Mouse (Mus musculus) T-cell, adult 2 months (primary cell): ENCODE data around the gene Prss22.

Source experiments
- DNase-seq: peaks from one replicate; pipeline ENCODE4 v3.0.0; 2022; ENCODE audit warnings: low spot score

Gene Prss22

GRCm38 (mm10) chr17:23997901-23998300 is at the start of gene Prss22:
Prss22 (minus strand) TSS chr17:23998100.
- DNase-seq, result no peak

DNA sequence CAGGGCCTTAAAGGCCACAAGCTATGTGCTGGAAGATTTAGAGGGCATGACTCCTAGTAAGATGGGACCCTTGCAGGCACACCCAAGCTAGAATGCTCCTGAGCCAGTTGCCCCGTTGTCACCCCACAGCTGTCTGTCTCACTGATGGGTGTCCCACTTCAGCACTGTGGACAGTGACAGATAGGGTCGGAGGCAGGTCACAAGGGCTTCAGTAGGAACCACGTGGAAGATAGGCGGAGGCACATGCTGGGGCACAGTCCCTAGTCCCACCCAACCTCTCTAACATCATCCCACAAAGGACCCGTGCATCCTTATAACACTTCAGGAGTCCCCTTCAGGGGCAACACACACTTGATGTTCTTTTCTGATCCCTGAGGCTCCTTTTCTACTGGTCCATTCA is 48.1 kb upstream of the Prss22 start:
- DNase-seq, result no peak

DNA sequence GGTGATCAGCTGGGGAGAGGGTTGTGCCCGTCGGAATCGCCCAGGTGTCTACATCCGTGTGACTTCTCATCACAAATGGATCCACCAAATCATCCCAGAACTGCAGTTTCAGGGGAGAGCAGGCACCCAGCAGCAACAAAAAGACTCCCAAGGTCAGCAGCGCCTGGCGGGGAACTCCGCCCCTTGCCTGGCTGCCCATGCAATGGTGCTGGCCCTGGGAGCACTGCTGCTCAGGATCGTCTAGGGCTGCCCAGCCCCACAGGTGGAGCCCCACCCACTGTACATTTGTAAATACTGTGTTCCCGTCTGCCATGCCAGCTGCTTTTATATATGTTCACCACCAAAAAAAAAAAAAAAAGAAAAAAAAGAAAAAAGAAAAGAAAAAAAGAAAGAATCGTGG is 47.7 kb upstream of the Prss22 start:
- no peak for DNase-seq

- DNase-seq, result no peak
Measured at GRCm38 (mm10) chr17:24044482-24044881, 46.6 kb upstream of the Prss22 start.

DNA sequence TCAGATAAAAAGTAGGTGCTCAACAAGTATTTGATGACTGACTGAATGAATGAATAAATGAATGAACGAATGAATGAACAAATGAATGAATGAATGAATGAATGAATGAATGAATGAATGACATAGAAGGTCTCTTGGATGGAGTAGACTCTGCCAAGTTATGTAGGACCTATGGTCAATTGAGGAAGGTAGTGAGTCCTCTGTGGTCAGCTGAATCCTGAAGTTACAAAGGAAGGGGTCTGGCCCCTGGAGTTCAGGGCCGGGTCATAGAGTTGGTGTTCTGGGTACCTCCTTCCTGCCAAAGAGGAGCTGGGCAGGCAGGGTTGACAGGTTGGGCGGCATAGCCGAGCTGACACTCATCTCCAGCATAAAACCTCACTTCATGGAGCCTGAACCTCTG is 39.9 kb upstream of the Prss22 start, which contains the start of gene Prss27:
Gene Prss27 (plus strand): TSS at position 301 of the 400 bp plus-strand sequence.
- DNase-seq, result no peak

GRCm38 (mm10) chr17:24037360-24037759 is 39.5 kb upstream of the Prss22 start:
- DNase-seq, result no peak

- DNase-seq, result no peak
Measured at GRCm38 (mm10) chr17:24036954-24037353, 39.1 kb upstream of the Prss22 start.

GRCm38 (mm10) chr17:24035087-24035486 is 37.2 kb upstream of the Prss22 start:
- DNase-seq, result no peak

DNA sequence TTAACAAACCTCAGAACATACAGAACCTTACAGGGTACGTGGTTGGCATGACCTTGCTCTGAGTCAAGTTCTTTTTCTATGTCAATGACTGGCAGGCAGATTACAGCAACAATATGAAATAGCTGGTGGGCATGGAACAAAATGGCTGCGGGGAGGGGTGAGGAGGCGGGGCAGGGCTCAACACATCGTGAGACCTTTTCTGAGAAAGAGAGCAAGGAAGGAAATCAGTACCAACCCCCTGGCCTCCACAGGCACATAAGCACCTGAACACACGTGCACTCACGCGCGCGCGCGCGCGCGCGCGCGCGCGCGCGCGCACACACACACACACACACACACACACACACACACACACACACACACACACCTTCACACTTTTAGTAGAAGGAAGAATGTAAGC is 32.7 kb upstream of the Prss22 start:
- DNase-seq, result no peak

GRCm38 (mm10) chr17:24029477-24029876 is 31.6 kb upstream of the Prss22 start:
- DNase-seq, result no peak

DNA sequence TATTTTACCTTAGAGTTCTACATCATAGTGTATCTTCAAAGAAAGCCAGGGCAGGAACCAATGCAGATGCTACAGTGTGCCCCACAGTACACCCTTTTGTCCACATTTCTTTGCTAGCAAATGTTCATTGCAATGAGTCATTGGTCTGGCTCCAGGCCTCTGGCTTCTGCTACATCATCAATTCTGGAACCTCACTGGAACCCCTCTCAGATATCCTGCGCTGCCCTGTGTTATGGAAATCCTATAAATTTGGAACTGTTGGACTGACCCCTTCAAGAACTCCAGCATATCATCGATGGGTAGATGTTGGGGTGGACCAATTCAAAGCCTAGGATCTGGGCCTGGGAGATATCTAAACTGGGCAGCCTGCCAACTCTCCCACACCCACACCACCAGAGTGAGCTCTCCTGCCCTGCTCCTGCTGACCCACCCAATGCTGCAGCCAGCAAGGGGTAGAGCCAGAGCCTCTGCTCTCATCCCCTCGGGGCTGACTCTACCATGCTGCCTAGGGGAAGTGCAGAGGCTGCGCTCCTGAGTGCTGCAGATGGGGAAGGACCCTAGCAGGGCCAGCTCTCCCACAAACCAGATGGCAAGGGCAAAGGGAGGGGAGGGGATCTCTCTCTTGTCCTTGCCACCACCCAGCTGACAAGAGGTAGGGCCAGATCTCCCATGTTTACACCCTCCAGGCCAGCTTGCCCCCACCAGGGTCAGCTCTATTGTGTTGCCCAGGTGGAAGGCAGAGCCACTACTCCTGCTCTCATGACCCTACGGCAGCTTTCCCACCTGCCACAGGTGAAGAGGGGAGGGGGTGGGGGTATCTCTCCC is 23.7 kb upstream of the Prss22 start:
- no peak for DNase-seq

DNA sequence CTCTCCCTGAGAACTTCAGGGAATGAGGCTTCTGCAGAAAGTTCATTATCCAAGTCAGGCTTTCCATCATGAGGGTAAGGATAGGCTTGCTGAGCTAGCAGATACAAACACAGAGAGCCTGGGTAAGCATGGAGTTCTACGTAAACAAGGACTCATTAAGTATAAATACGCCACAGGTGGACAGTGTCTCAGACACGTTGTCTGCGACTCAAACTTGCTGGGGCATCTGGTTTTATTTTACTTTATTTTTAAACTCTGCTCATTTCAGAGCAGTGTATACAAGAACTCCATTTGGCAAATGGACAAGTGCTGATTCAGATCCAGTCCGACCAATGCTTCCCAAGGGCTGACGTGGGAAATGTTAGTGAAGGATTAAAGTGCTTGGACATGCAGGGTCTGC is 22.8 kb upstream of the Prss22 start:
- DNase-seq, result no peak

GRCm38 (mm10) chr17:24015727-24016126 is 17.8 kb upstream of the Prss22 start:
- no peak for DNase-seq

DNA sequence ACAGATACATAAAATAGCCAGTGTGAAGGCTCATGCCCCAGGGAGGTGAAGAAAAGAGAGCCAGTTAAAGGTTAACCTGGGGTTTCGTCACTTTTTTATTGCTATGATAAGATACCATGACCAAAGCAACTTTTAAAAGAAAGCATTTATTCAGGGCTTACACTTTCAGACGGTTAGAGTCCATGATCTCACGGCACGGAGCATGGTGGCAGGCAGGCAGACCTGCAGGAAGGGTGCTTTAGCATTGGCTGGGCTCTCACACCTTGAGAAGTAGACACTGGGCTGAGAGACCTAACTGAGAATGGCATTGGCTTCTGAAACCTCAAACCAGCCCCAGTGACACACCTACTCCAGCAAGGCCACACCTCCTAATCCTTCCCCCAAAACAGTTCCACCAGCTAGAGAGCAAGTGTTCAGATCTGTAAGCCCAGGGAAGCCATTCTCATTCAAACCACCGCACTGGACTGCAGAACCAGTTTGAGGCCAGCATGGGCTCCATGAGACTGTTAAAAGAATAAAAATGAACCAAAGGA is 16.6 kb upstream of the Prss22 start:
- no peak for DNase-seq

- DNase-seq, result no peak
Measured at GRCm38 (mm10) chr17:24012921-24013320, 15.0 kb upstream of the Prss22 start.

DNA sequence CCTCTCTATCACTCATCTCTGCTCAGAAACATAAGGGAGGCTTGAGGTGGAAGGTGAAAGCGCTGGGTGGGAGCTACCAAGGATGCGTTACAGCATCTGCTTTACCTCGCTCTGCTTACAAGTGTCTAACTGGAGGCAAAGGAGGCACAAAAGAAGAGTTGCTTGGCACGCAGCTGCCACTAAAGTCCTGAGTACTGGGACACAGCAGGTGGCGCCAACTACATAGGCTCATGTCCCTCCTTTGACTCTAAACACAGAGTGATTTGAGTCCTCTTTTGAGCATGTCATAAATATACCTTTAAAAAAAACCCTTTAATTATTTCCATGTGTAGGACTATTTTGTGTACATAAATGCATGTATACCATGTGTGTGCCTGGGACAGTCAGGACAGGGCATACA is 11.7 kb upstream of the Prss22 start:
- no peak for DNase-seq

- no peak for DNase-seq
Measured at GRCm38 (mm10) chr17:24008105-24008504, 10.2 kb upstream of the Prss22 start.

GRCm38 (mm10) chr17:24007391-24007790 is 9.5 kb upstream of the Prss22 start:
- DNase-seq, result no peak

- no peak for DNase-seq
Measured at GRCm38 (mm10) chr17:24006930-24007329, 9.0 kb upstream of the Prss22 start.

DNA sequence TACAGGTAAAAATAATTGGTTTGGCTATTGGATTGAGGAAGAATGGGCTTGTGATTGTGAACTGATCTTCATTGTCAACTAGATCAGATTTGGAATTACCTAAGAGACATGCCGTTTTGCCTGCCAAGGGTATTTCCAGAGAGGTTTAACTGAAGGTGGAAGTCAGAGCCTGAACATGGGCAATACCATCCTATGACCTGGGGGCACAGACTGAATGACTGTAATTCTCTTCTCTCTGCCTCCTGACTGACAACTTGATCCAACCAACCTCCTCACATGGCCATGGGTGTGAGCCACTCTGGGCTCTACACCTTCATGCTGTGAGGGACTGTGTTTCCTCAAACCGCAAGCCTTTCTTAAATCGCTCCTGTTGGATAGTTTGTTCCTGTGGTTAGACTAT is 7.1 kb upstream of the Prss22 start:
- DNase-seq, result no peak

DNA sequence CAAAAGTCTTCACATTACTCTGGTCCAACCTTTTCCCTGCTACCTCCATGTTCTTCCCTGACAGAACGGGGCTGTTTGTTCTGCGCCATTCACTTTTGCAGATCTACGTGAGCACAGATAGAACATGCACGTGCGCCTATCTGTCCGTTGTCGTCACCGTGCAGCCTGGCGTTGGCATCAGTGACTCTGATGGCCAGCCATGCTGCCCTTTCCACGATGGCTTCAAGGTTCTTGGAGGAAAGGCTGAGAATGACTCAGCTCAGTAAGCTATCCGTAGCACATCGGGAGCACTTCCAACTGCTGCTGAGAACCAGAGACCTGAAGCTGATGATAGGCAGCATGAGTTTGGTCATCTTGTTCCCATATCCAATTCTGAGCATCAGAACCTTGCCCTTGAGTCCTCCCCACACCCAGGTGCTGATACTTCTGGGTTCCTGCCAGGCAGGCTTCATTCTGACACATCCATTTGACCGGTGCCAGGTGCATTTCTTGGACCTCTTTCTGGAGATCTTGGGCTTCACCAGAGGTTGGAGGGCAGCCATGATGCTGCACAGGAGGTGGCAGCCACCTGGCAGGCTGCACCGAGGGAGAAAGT is 6.3 kb upstream of the Prss22 start:
- DNase-seq, result no peak

DNA sequence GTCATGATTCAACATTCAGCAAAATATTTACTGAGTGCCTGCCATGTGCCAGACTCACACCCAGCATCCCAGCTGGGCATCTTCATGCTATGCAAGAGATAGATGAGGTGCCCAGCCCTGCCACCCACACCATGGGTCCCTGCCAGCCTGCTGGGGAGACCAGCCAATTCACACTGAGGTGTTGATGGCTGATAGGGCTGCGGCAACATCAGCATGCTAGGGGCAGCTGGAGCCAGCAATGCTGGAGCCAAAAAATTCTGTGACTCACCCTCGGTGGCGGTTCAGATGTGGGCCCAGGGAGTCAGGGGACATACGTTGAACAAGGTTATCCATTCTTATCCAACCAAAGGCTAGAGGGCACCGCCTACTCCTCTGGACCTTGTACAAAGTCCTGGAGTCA is 2.5 kb upstream of the Prss22 start:
- no peak for DNase-seq

GRCm38 (mm10) chr17:23998383-23998782 is 483 bp upstream of the Prss22 start:
- no peak for DNase-seq
